Mouse (Mus musculus) heart, adult 2 months (tissue): Measurements from ENCODE around the gene Ttll3.

ENCODE experiments used
- CTCF ChIP-seq: fragments of 200-600 bp; IDR thresholded peaks from 2 replicates; pipeline ENCODE4 v1.8.1; 2022; ENCODE audit warnings: antibody characterized with exemption, mild to moderate bottlenecking, moderate library complexity
- EP300 ChIP-seq: fragments of 200-500 bp; IDR thresholded peaks from 2 replicates; pipeline ENCODE4 v1.6.1; 2011; ENCODE audit warnings: low read depth, low read length, control low read depth; ENCODE audit not compliant: insufficient read depth

- TF ChIP-seq CTCF (peak; percentile 27), EP300 (no peak)
Measured at GRCm38 (mm10) chr6:113406683-113407082, 17.6 kb downstream of the Ttll3 start.
